Mouse (Mus musculus): ENCODE measurements around the gene Dnah1.

GRCm38 (mm10) chr14:31330957-31331356 is 7.3 kb upstream of the Dnah1 start:
- TF ChIP-seq CTCF (IDR thresholded peaks at IDR 0.05; ENCODE audit: low read depth) (no peak), EP300 (IDR thresholded peaks at IDR 0.05; ENCODE audit: low read depth) (no peak)
